Mouse (Mus musculus) kidney, embryonic 14.5 days (tissue): Measurements from ENCODE around the gene Nmur1. TPM values are rescaled to one million over a fixed set of nuclear protein-coding genes. Genes with fewer than 3 reads are reported as not detected.

ENCODE experiments used
- ATAC-seq: fragments of 200-750 bp; cut with Nextera tagmentation; 2 replicates; pipeline ENCODE4 v1.8.0; 2017; ENCODE audit warnings: moderate number of reproducible peaks, mild to moderate bottlenecking, moderate TSS enrichment, moderate library complexity; ENCODE audit not compliant: low FRiP score, low TSS enrichment
- H3K27ac ChIP-seq: fragments of 300-500 bp; sonication (generic); 2 replicates; pipeline ENCODE4 v1.5.1; 2014; ENCODE audit warnings: low read depth, mild to moderate bottlenecking, low read length, moderate library complexity, mixed read lengths
- H3K27me3 ChIP-seq: fragments of 300-500 bp; sonication (generic); 2 replicates; pipeline ENCODE4 v1.6.1; 2014; ENCODE audit warnings: mild to moderate bottlenecking, low read length; ENCODE audit not compliant: control insufficient read depth, insufficient read depth
- H3K36me3 ChIP-seq: fragments of 300-500 bp; sonication (generic); 2 replicates; pipeline ENCODE4 v1.6.1; 2014; ENCODE audit warnings: low read length, mixed read lengths; ENCODE audit not compliant: control insufficient read depth, insufficient read depth
- H3K4me1 ChIP-seq: fragments of 300-500 bp; sonication (generic); 2 replicates; pipeline ENCODE4 v1.6.1; 2014; ENCODE audit warnings: low read length, mixed read lengths; ENCODE audit not compliant: control insufficient read depth, insufficient read depth
- H3K4me2 ChIP-seq: fragments of 300-500 bp; sonication (generic); replicated peaks from 2 replicates; pipeline ENCODE4 v1.6.1; 2014; ENCODE audit warnings: low read depth, mild to moderate bottlenecking, low read length
- H3K4me3 ChIP-seq: fragments of 300-500 bp; sonication (generic); 2 replicates; pipeline ENCODE4 v1.5.1; 2014; ENCODE audit warnings: mild to moderate bottlenecking, low read length
- H3K9ac ChIP-seq: fragments of 300-500 bp; sonication (generic); 2 replicates; pipeline ENCODE4 v1.6.1; 2014; ENCODE audit warnings: low read depth, mild to moderate bottlenecking, low read length, moderate library complexity
- H3K9me3 ChIP-seq: fragments of 300-500 bp; sonication (generic); 2 replicates; pipeline ENCODE4 v1.6.1; 2016; ENCODE audit warnings: low read length; ENCODE audit not compliant: control insufficient read depth
- WGBS: fragments of 180-500 bp; shearing (Covaris S2); extraction: QIAGEN DNeasy Blood & Tissue Kit; methylation state at CpG from one replicate; pipeline ENCODE4 v1.1.7; 2014; 5-methylcytosine and 5-hydroxymethylcytosine counted together
- polyA plus RNA-seq: library from polyadenylated mRNA; unstranded; fragments of >200 nt; fragmentation: Nextera tagmentation; extraction: Ambion mirVana; gene quantifications from 2 replicates; pipeline ENCODE4 v1.2.1, GENCODE M21; 2014

The Nmur1 gene
- polyA plus RNA-seq, 1 experiment from 2014 or later, result not detected

GRCm38 (mm10) chr1:86349696-86350095, 76.3 kb downstream of the Nmur1 start:
- Histone ChIP-seq H3K4me2 (no peak overlapping the region), H3K27me3 (no peaks in the 10 kb centered on the region), H3K4me3 (no peak overlapping the region), H3K27ac (no peak overlapping the region), H3K36me3 (peaks cover 82% of the 10 kb centered on the region), H3K9me3 (no peaks in the 10 kb centered on the region), H3K9ac (no peak overlapping the region), H3K4me1 (no peaks in the 10 kb centered on the region)
- no peak for ATAC-seq
- WGBS, result 76% methylated on average over 1 of the region's 1 CpGs

- H3K4me1 ChIP-seq, result no peaks in the 10 kb centered on the region
- H3K9me3 ChIP-seq, result no peaks in the 10 kb centered on the region
- no peak for ATAC-seq
- H3K36me3 ChIP-seq, result peaks cover 77% of the 10 kb centered on the region
- H3K27me3 ChIP-seq, result no peaks in the 10 kb centered on the region
- no peak overlapping the region for H3K4me3 ChIP-seq
- no peak overlapping the region for H3K4me2 ChIP-seq
- WGBS, result 81% methylated on average over 3 of the region's 3 CpGs
- H3K27ac ChIP-seq, result no peak overlapping the region
- H3K9ac ChIP-seq, result no peak overlapping the region
Measured at GRCm38 (mm10) chr1:86349201-86349600, 76.8 kb downstream of the Nmur1 start.

GRCm38 (mm10) chr1:86348801-86349200, 77.2 kb downstream of the Nmur1 start:
- no peaks in the 10 kb centered on the region for H3K4me1 ChIP-seq
- 67% methylated on average over 4 of the region's 4 CpGs for WGBS
- no peak overlapping the region for H3K9ac ChIP-seq
- no peaks in the 10 kb centered on the region for H3K27me3 ChIP-seq
- no peak overlapping the region for H3K4me2 ChIP-seq
- peaks cover 73% of the 10 kb centered on the region for H3K36me3 ChIP-seq
- no peak for ATAC-seq
- no peak overlapping the region for H3K27ac ChIP-seq
- H3K4me3 ChIP-seq, result no peak overlapping the region
- H3K9me3 ChIP-seq, result no peaks in the 10 kb centered on the region

- Histone ChIP-seq H3K4me3 (no peak overlapping the region), H3K9me3 (no peaks in the 10 kb centered on the region), H3K4me1 (no peaks in the 10 kb centered on the region), H3K4me2 (no peak overlapping the region), H3K27me3 (no peaks in the 10 kb centered on the region), H3K36me3 (peaks cover 65% of the 10 kb centered on the region), H3K27ac (no peak overlapping the region), H3K9ac (no peak overlapping the region)
- no peak for ATAC-seq
- 65% methylated on average over 1 of the region's 1 CpGs for WGBS
Measured at GRCm38 (mm10) chr1:86348083-86348482, 77.9 kb downstream of the Nmur1 start.

- Histone ChIP-seq H3K4me2 (no peak overlapping the region), H3K27me3 (no peaks in the 10 kb centered on the region), H3K4me3 (no peak overlapping the region), H3K36me3 (peaks cover 61% of the 10 kb centered on the region), H3K27ac (no peak overlapping the region), H3K9me3 (no peaks in the 10 kb centered on the region), H3K4me1 (no peaks in the 10 kb centered on the region), H3K9ac (no peak overlapping the region)
- ATAC-seq, result no peak
- WGBS, result 72% methylated on average over 1 of the region's 1 CpGs
Measured at GRCm38 (mm10) chr1:86347716-86348045, 78.3 kb downstream of the Nmur1 start.

GRCm38 (mm10) chr1:86346851-86347715, 78.9 kb downstream of the Nmur1 start:
- H3K4me3 ChIP-seq, result no peak overlapping the region
- no peaks in the 10 kb centered on the region for H3K27me3 ChIP-seq
- WGBS, result 92% methylated on average over 3 of the region's 3 CpGs
- no peaks in the 10 kb centered on the region for H3K9me3 ChIP-seq
- no peak for ATAC-seq
- H3K36me3 ChIP-seq, result peaks cover 55% of the 10 kb centered on the region
- no peaks in the 10 kb centered on the region for H3K4me1 ChIP-seq
- no peak overlapping the region for H3K9ac ChIP-seq
- no peak overlapping the region for H3K27ac ChIP-seq
- H3K4me2 ChIP-seq, result no peak overlapping the region

- H3K9me3 ChIP-seq, result no peaks in the 10 kb centered on the region
- ATAC-seq, result no peak
- H3K4me1 ChIP-seq, result no peaks in the 10 kb centered on the region
- peaks cover 44% of the 10 kb centered on the region for H3K36me3 ChIP-seq
- no peak overlapping the region for H3K9ac ChIP-seq
- H3K4me2 ChIP-seq, result no peak overlapping the region
- no peak overlapping the region for H3K4me3 ChIP-seq
- no peaks in the 10 kb centered on the region for H3K27me3 ChIP-seq
- WGBS, result 91% methylated on average over 4 of the region's 4 CpGs
- H3K27ac ChIP-seq, result no peak overlapping the region
Measured at GRCm38 (mm10) chr1:86345956-86346355, 80.1 kb downstream of the Nmur1 start.

- H3K4me1 ChIP-seq, result no peaks in the 10 kb centered on the region
- H3K27ac ChIP-seq, result no peak overlapping the region
- H3K9me3 ChIP-seq, result no peaks in the 10 kb centered on the region
- WGBS, result 93% methylated on average over 4 of the region's 4 CpGs
- no peak overlapping the region for H3K4me2 ChIP-seq
- no peak for ATAC-seq
- no peak overlapping the region for H3K9ac ChIP-seq
- H3K4me3 ChIP-seq, result no peak overlapping the region
- H3K27me3 ChIP-seq, result no peaks in the 10 kb centered on the region
- H3K36me3 ChIP-seq, result peaks cover 35% of the 10 kb centered on the region
Measured at GRCm38 (mm10) chr1:86345069-86345468, 81.0 kb downstream of the Nmur1 start.

- Histone ChIP-seq H3K4me3 (no peak overlapping the region), H3K27ac (no peak overlapping the region), H3K27me3 (no peaks in the 10 kb centered on the region), H3K9ac (no peak overlapping the region), H3K36me3 (peaks cover 27% of the 10 kb centered on the region), H3K9me3 (no peaks in the 10 kb centered on the region), H3K4me1 (no peaks in the 10 kb centered on the region), H3K4me2 (no peak overlapping the region)
- WGBS, result 66% methylated on average over 4 of the region's 4 CpGs
- ATAC-seq, result no peak
Measured at GRCm38 (mm10) chr1:86343969-86344861, 81.8 kb downstream of the Nmur1 start.
